Mouse (Mus musculus) G1E-ER4 (cell line): ENCODE results near the gene Nup107. TPM values are rescaled to one million over a fixed set of nuclear protein-coding genes. Genes with fewer than 3 reads are reported as not detected.

Source experiments
- GATA1 ChIP-seq: IDR thresholded peaks from one replicate; pipeline ENCODE4 v1.8.0; 2012; ENCODE audit warnings: low read length, inconsistent platforms
- polyA plus RNA-seq: library from polyadenylated mRNA; stranded (reverse); fragments of >175 nt; gene quantifications from 2 replicates; pipeline ENCODE4 v1.2.3, GENCODE M21; 2012

Nup107 gene
- polyA plus RNA-seq, 1 experiment, result 78.1 TPM

- no peak for TF ChIP-seq GATA1
Observed at GRCm38 (mm10) chr10:117790011-117790410, 2.5 kb downstream of the Nup107 start.

- TF ChIP-seq GATA1, result no peak
Observed at GRCm38 (mm10) chr10:117784646-117785045, 7.9 kb downstream of the Nup107 start.

- no peak for TF ChIP-seq GATA1
Observed at GRCm38 (mm10) chr10:117783786-117784420, 8.6 kb downstream of the Nup107 start.

GRCm38 (mm10) chr10:117782491-117783260 is 9.8 kb downstream of the Nup107 start:
- no peak for TF ChIP-seq GATA1

- no peak for TF ChIP-seq GATA1
Observed at GRCm38 (mm10) chr10:117782056-117782455, 10.4 kb downstream of the Nup107 start.

GRCm38 (mm10) chr10:117781021-117781725 is 11.3 kb downstream of the Nup107 start:
- no peak for TF ChIP-seq GATA1

GRCm38 (mm10) chr10:117780306-117780911 is 12.1 kb downstream of the Nup107 start:
- TF ChIP-seq GATA1, result no peak

- TF ChIP-seq GATA1, result no peak
Observed at GRCm38 (mm10) chr10:117779581-117780305, 12.8 kb downstream of the Nup107 start.

DNA sequence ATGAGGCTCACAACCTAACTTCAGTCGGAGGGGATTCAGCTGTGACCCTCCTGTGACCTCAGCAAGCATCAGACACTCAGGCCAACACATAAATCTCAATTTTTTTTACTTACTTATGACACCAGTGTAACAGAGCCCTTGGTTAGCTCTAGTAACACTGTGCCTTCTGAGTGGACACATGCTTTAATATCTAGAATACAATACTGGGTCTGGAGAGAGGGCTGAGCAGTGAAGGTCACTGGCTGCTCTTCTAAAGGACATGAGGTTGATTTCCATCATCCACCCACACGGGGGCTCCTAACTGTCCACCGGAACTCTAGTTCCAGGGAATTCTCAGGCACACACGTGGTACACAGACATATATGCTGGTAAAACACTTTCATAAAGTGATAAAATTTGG is 13.6 kb downstream of the Nup107 start:
- no peak for TF ChIP-seq GATA1

DNA sequence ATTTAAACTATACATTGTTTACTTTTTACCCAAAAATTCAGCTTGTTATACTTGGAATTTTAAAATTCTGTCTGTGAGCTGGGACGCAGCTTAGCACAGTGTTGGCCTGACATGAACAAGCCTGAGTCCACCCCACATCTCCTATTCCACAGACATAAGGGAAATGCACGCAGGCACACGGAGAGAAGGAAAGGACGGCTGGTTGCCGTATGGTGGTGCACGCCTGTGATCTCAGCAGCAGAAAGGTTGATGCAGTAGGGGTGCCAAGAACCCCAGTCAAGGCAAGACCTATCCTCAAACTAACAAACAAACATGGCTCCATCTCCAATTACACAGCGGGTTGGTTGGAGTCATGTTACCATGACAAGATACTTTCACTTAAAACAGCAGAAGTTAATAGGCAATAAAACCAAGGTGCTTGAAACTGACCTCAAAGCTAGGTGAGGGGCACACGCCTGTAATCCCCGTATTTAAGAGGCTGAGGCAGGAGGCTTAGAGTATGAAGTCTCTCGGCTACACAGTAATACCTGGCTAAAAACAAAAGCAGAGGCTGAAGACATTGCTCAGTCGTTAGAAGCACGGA is 14.1 kb downstream of the Nup107 start:
- no peak for TF ChIP-seq GATA1

GRCm38 (mm10) chr10:117777501-117778327 is 14.8 kb downstream of the Nup107 start:
- TF ChIP-seq GATA1, result no peak

GRCm38 (mm10) chr10:117777103-117777470 is 15.4 kb downstream of the Nup107 start:
- TF ChIP-seq GATA1, result no peak

DNA sequence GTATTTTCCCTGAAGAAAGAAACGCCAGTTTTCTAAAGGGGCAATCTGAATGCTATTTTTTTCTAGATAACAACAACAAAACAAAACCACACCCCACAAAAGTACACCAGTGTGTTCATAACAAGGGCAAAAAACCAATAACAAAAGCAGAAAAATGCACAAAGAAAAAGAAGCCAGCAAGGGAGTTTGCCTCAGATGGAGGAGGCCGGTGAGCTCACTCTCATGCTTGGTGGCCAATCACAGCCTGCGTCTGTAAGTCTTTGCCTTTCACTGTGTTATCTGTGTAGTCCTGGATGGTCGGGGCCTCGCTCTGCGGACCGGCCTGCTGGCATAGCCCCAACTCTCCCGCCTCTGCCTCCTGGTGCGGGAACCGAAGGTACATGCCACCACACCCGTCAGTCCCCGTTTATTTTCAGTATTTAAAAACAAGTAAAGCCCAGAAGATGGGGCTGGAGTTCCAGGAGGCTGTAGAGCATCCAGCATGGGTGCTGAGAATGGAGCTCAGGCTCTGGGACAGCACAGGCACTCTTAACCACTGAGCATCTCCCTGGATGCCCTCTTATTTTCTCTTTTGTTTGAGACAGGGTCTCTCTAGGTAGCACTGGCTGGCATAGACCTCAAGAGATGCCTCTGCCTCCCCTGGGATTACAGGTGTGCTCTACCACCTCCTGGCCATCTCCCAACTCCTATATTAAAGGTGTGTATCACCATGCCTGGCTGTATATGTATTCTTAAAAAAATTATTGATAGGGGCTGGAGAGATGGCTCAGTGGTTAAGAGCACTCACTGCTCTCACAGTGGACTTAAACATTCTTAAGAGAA is 16.0 kb downstream of the Nup107 start:
- TF ChIP-seq GATA1, result no peak
